Mouse (Mus musculus): ENCODE results near the gene Lrrc8d.
A peak's percentile ranks its signal among the peaks of the same experiment; 100 is the strongest.

Lrrc8d gene

DNA sequence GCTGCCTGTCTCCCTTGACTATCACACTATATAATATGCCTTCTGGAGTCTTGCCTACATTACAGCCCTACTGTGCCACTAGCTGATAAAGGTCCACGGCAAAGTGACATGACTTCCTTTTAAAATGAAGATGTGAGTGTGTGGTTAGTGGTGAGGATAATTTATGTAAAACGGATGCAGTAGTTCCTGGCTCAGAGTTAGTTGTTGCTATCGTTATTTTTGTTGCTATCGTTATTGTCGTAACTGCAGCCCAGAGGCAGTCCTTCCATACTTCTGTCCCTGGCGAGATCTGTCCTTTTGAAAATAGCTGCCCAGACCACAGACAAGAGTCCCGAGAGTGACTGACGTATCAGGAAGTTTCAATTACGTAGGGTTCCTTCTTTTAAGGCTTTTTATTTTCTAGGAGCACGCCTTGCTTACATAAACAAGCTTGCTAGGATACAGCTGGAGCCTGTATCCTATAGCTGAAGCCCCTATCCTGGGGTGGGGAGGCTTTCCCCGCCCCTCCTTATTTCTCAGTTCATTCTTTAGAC, 18.4 kb downstream of the Lrrc8d start:
- DNase-seq (ENCODE audit: low spot score): no peak

GRCm38 (mm10) chr5:105721267-105721666, 21.5 kb downstream of the Lrrc8d start:
- DNase-seq (ENCODE audit: low spot score): no peak

GRCm38 (mm10) chr5:105722807-105723206, 23.0 kb downstream of the Lrrc8d start:
- no peak for DNase-seq (ENCODE audit: low spot score)

GRCm38 (mm10) chr5:105730193-105730831, 30.5 kb downstream of the Lrrc8d start:
- DNase-seq (ENCODE audit: low spot score): no peak

- no peak for DNase-seq (ENCODE audit: low spot score)
Observed at GRCm38 (mm10) chr5:105731173-105731626, 31.4 kb downstream of the Lrrc8d start.

- peak; percentile 36 for DNase-seq (ENCODE audit: low spot score)
Observed at GRCm38 (mm10) chr5:105731627-105732432, 32.1 kb downstream of the Lrrc8d start.

DNA sequence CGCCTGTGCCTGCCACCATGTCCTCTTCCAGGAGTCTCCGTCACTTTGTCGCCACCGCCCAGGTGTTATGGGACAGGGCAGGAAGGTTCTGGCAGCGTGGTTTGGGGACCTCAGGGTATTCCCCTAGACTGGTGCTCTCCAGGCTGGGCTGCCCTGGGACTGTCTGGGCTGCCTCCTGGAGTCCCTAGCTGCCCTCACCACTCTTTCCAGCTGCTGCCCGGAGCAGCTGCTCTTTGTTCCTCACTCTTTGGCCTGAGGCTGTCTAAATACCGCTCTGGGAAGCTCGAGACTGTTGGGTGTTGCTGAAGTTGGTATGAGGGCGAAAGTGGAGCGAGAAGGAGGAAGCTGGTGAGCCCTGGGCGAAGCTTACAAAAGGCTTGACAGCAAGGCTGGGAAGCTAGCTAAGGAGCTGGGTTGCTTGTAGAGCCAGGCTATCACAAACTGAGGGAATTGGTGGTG, 32.7 kb downstream of the Lrrc8d start:
- DNase-seq (ENCODE audit: low spot score): no peak

- no peak for DNase-seq (ENCODE audit: low spot score)
Observed at GRCm38 (mm10) chr5:105733226-105733625, 33.5 kb downstream of the Lrrc8d start.

DNA sequence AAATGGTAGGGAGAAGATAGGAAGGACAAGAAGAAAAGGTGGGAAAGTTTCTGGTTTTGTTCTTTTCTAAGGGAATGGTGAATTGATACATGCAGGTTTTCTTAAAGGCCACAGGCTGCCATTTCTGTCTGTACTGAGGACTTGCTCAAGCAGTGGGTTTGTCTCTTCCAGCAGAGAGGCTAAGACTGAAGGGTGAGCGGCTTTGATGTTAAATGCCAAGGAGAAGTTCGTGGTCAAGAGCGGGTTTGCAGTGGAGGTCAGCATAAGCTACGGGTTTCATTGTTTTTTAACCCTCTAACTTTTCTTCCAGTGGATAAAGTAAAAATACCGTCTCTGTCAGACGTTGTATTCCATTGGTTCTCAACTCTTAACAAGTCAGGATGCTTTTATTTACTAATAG, 36.6 kb downstream of the Lrrc8d start:
- no peak for DNase-seq (ENCODE audit: low spot score)

DNA sequence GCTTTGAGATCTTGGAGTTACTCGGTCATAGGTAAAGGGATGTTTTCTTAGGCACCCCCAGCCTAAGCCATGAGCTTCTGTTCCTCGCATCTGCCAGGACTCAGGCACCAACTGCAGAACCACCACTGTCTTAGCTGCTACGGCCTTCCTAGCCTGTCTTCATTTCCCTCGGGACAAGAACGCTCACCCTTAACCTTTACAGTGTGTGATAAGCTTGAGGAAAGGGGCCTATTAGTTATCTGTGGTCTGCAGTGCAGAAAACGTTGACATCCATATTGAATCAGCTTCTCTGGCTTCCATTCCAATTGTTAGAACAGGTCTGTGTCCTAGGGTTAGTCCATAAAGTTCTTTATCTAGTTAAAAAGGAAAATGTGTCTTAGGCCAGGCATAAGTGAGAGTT, 37.4 kb downstream of the Lrrc8d start:
- no peak for DNase-seq (ENCODE audit: low spot score)

- no peak for DNase-seq (ENCODE audit: low spot score)
Observed at GRCm38 (mm10) chr5:105740437-105740836, 40.7 kb downstream of the Lrrc8d start.

DNA sequence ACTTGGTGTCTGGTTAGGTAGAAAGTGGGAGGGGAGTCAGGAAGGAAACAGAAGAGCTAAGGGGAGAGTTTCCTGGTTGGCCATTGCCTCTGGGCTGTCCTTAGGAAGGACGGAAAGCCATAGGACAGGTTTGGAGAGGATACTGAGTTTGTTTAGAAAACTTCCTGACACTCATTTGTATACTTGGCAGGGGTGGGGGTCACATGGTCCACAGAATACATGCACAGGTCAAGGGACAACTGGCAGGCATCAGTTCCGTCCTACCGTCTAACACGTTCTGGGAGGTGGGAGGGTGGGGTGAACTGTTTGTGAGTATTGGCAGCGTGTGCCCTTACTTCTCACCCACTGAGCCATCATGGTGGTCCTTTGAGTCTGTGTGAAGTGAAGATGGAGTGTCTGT, 42.9 kb downstream of the Lrrc8d start:
- DNase-seq (ENCODE audit: low spot score): no peak

DNA sequence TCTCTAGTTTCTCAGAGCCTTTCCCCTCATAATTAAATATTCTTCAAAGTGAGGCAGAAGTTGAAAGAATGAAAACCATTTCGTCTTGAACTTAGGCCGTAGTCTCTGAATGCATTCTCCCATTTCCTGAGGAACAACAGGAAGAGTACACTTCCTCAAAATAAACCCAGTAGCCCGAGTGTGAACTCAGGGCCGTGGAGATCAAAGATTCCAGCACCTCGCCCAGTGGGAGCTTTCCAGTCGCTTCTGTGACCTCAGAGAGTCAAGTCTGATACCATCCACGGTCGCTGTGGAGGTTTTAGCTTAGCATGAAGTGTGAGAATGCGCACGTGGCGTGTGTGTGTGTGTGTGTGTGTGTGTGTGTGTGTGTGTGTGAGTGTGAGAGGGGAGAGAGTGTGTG, 45.6 kb downstream of the Lrrc8d start:
- no peak for DNase-seq (ENCODE audit: low spot score)

- DNase-seq (ENCODE audit: low spot score): no peak
Observed at GRCm38 (mm10) chr5:105745927-105746454, 46.2 kb downstream of the Lrrc8d start.

DNA sequence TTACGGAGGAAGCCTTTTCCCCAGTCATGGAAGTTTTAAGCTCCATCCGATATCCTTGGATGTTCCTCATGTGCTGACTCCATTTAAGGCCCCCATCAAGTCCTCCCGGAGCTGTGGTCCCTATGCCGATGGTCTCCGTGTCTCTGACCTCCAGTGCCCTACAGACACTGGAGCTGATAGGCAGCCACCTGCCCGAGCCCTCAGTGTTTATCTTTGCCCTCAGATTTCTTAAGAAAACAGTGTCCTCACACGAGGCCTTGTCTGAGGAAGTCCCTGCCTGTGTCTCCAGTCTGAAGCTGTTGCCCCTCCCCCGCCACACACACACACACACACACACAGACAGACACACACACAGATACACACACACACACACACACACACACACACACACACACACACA, 55.0 kb downstream of the Lrrc8d start:
- DNase-seq (ENCODE audit: low spot score): no peak

GRCm38 (mm10) chr5:105755491-105755890, 55.7 kb downstream of the Lrrc8d start:
- no peak for DNase-seq (ENCODE audit: low spot score)

GRCm38 (mm10) chr5:105757978-105758377, 58.2 kb downstream of the Lrrc8d start:
- DNase-seq (ENCODE audit: low spot score): no peak

GRCm38 (mm10) chr5:105758866-105759265, 59.1 kb downstream of the Lrrc8d start:
- no peak for DNase-seq (ENCODE audit: low spot score)

- DNase-seq (ENCODE audit: low spot score): no peak
Observed at GRCm38 (mm10) chr5:105761848-105762482, 62.2 kb downstream of the Lrrc8d start.

DNA sequence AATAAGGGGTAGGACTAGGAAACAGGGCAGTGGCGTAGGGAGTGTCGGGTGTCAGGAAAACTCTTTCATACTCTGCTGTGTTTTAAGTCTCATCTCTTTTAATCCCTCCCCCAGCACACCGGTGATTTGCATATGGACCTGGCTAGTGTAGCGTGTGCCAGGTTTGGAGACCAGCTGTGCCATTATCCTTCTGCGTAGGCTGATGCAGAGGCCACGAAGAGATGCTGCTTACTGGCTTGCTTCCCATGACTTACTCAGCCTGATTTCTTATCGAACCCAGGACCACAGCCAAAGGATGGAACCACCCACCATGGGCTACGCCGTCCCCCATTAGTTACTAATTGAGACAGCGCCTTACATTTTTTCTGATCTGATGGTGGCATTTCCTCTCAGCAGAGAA, 64.6 kb downstream of the Lrrc8d start:
- DNase-seq (ENCODE audit: low spot score): no peak

GRCm38 (mm10) chr5:105765386-105765785, 65.6 kb downstream of the Lrrc8d start:
- no peak for DNase-seq (ENCODE audit: low spot score)

DNA sequence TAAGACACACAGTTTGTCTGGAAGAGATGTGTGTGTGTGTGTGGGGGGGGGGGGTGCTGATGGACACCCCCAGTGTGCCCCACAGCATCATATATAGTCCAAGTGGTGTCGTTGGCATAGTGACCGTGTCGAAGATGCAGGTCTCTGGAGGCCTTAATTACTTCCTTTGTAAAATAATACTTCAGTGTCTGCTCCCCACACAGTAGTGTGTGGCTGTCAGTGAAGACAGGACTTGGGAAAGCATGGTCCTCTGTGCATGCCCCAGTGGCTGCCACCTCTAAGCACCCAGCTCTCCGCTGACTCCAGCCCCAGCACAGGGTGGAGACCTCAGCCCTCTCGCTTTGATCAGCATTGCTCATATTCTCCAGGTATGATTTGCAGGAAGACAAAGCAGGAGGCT, 76.6 kb downstream of the Lrrc8d start:
- no peak for DNase-seq (ENCODE audit: low spot score)
